Mouse (Mus musculus) megakaryocyte, embryonic 14.5 days (primary cell): ENCODE measurements around the gene Utp6.

Experiments used
- FLI1 ChIP-seq: IDR thresholded peaks from 2 replicates; pipeline ENCODE4 v1.6.1; 2012; ENCODE audit warnings: low read length, inconsistent platforms, mixed read lengths
- GATA1 ChIP-seq: IDR thresholded peaks from 3 replicates; pipeline ENCODE4 v1.6.1; 2012; ENCODE audit warnings: mixed read lengths, low read length, inconsistent platforms, borderline replicate concordance

- TF ChIP-seq GATA1 (no peak), FLI1 (no peak)
These were observed 42.3 kb downstream of the Utp6 start for GRCm38 (mm10) chr11:79919685-79920504.
